Mouse (Mus musculus) lung, adult 2 months (tissue): ENCODE measurements at regions not wholly inside any gene's neighbourhood (a gene's known extent, or its start where the extent isn't known, plus 50 kb on each side); places are given as distances from the start of the nearest gene placed in this dataset.

Experiments used
- CTCF ChIP-seq: fragments of 200-500 bp; IDR thresholded peaks from 2 replicates; pipeline ENCODE4 v1.5.1; 2011; ENCODE audit warnings: mild to moderate bottlenecking, low read length, control low read depth; ENCODE audit not compliant: insufficient read depth
- POLR2A ChIP-seq: fragments of 200-500 bp; IDR thresholded peaks from 2 replicates; pipeline ENCODE4 v1.6.1; 2011; ENCODE audit warnings: low read depth, mild to moderate bottlenecking, control low read depth, low read length, borderline replicate concordance; ENCODE audit errors: extremely low read depth

- no peak for TF ChIP-seq POLR2A
- no peak for TF ChIP-seq CTCF
Measured at GRCm38 (mm10) chr1:105079437-105079836, 277.1 kb downstream of the Rnf152 start.
